Mouse (Mus musculus): ENCODE measurements around the gene B230219D22Rik.
A peak's percentile ranks its signal among the peaks of the same experiment; 100 is the strongest.

The B230219D22Rik gene

GRCm38 (mm10) chr13:55727120-55727838, 34.4 kb downstream of the B230219D22Rik start, which contains the start of gene Pcbd2:
TSS of gene Pcbd2 (plus strand) at chr13:55727368.
- peak; percentile 70 for DNase-seq (ENCODE audit: low read depth, low spot score)

GRCm38 (mm10) chr13:55727839-55728238, 34.9 kb downstream of the B230219D22Rik start:
- DNase-seq (ENCODE audit: low read depth, low spot score): peak; percentile 44

- no peak for DNase-seq (ENCODE audit: low read depth, low spot score)
Observed at GRCm38 (mm10) chr13:55730716-55731115, 37.8 kb downstream of the B230219D22Rik start.

- no peak for DNase-seq (ENCODE audit: low read depth, low spot score)
Observed at GRCm38 (mm10) chr13:55732121-55732520, 39.2 kb downstream of the B230219D22Rik start.

- DNase-seq (ENCODE audit: low read depth, low spot score): no peak
Observed at GRCm38 (mm10) chr13:55733628-55734502, 40.9 kb downstream of the B230219D22Rik start.

- no peak for DNase-seq (ENCODE audit: low read depth, low spot score)
Observed at GRCm38 (mm10) chr13:55737885-55738284, 45.0 kb downstream of the B230219D22Rik start.

GRCm38 (mm10) chr13:55742306-55742705, 49.4 kb downstream of the B230219D22Rik start:
- DNase-seq (ENCODE audit: low read depth, low spot score): no peak
